Mouse (Mus musculus): ENCODE results near the gene Scd2. TPM values are rescaled to one million over a fixed set of nuclear protein-coding genes. Genes with fewer than 3 reads are reported as not detected.

Scd2 gene
- polyA plus RNA-seq, 1 experiment = 30.1 TPM

DNA sequence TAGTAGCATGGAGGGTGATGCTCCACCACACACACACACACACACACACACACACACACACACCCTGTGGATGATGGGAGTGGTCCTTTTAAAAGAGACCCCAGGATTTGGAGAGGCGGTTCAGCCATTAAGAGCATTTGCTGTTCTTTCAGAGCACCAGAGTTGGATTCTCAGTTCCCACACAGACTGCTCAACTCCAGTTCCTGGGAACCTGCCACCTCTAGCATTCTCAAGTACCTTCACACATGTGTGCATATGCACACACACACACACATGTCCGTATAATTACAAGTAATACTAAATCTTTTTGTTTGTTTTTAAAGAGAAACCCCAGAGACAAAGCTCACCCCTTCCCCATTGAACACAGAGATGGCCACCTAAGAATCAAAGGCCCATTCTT, 1.4 kb upstream of the Scd2 start:
- 0 out of 2 replicates have a peak, but pooled peaks cover under 1% of the 10 kb centered on the region for H3K36me3 ChIP-seq (ENCODE audit: control insufficient read depth, insufficient read depth, low read length)
- 80% methylated on average over 2 of the region's 2 CpGs for WGBS

DNA sequence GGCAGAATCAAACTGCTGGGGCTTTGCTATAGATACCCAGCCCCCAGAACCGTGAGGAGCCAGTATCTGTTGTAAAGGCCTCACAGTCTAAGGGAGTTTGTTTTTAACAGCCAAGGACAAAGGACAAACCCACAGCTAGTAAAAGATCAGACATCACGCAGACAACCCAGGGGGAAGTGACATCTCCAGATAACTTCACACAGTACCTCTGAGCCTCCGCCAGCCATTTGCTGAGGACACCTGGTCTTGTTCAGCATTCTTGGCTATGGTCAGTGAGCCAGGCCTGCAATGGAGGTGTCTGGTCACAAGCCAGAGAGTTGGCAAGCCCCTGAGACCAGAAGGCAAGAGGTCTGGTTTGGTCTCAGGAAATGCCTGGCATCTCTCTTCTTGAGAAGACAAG, 991 bp upstream of the Scd2 start:
- Histone ChIP-seq H3K36me3 (ENCODE audit: control insufficient read depth, insufficient read depth, low read length) (0 out of 2 replicates have a peak, but pooled peaks cover 2% of the 10 kb centered on the region), H3K4me3 (ENCODE audit: extremely low read depth, insufficient read depth, insufficient read length) (no peak overlapping the region), H3K27me3 (ENCODE audit: control insufficient read depth, insufficient read depth, low read length) (no peaks in the 10 kb centered on the region), H3K4me1 (ENCODE audit: control insufficient read depth, insufficient read depth, insufficient read length) (peaks cover 15% of the 10 kb centered on the region; the same call in 1 of the 2 replicates), H3K27ac (ENCODE audit: insufficient read depth, low read length) (peak overlapping the region; percentile 10; the same call in 1 of the 2 replicates)
- WGBS = 48% methylated on average over 3 of the region's 3 CpGs
- DNase-seq (ENCODE audit: low read depth in 1 of 2, low spot score in 2 of 2) = no peak
- TF ChIP-seq POLR2A (IDR thresholded peaks at IDR 0.05; ENCODE audit: low read depth, low read length) (no peak), CTCF (IDR thresholded peaks at IDR 0.05; ENCODE audit: extremely low read depth, insufficient read depth, insufficient read length, insufficient replicate concordance) (no peak)

More for the DNA sequence above, 1.4 kb upstream of the Scd2 start:
- no peaks in the 10 kb centered on the region for H3K27me3 ChIP-seq (ENCODE audit: control insufficient read depth, insufficient read depth, low read length)
- H3K4me3 ChIP-seq (ENCODE audit: extremely low read depth, insufficient read depth, insufficient read length) = no peak overlapping the region
- H3K27ac ChIP-seq (ENCODE audit: insufficient read depth, low read length) = 0 out of 2 replicates have a peak overlapping the region, but pooled peaks have one; percentile 10
- TF ChIP-seq POLR2A (IDR thresholded peaks at IDR 0.05; ENCODE audit: low read depth, low read length) = no peak
- TF ChIP-seq CTCF (IDR thresholded peaks at IDR 0.05; ENCODE audit: extremely low read depth, insufficient read depth, insufficient read length, insufficient replicate concordance) = no peak
- DNase-seq (ENCODE audit: low read depth in 1 of 2, low spot score in 2 of 2) = no peak
- peaks cover 13% of the 10 kb centered on the region; the same call in 1 of the 2 replicates for H3K4me1 ChIP-seq (ENCODE audit: control insufficient read depth, insufficient read depth, insufficient read length)

DNA sequence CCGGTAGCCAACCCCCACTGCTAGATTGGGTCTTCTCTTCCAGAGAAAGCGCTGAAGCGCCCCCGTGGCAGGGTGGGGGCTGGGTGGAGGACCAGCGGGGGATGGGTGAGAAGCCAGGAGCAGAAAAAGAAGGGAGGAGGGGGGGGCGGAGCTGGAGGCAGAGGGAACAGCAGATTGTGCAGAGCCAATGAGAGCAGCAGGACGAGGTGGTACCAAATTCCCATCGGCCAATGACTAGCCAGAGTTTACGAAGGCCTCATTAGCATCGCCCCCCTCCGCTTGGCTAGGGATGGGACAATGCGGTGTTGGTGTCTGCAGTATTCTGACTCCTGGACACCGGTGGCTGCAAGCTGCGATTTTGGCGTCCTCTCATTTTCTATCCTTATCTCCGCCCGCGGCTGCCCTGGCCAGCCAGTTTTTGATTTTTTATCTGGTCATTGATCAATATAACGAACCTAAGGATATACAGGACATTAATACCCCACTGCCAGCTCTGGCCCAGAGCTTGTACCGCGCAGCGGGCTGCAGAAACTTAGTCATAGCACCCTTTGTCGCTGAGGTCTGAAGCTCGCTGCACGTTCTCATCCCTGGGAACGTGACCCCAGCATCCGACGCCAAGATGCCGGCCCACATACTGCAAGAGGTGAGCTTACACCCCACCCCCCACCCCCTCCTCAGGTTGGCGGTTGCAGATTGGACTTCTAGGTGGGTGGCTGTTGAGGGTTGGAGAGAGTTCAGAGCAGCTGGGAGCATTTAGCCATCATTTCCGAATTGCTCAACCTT, 486 bp downstream of the Scd2 start:
- Histone ChIP-seq H3K36me3 (ENCODE audit: control insufficient read depth, insufficient read depth, low read length) (peaks cover 10% of the 10 kb centered on the region), H3K4me3 (ENCODE audit: extremely low read depth, insufficient read depth, insufficient read length) (peak overlapping the region; percentile 64), H3K4me1 (ENCODE audit: control insufficient read depth, insufficient read depth, insufficient read length) (peaks cover 15% of the 10 kb centered on the region; the same call in 1 of the 2 replicates), H3K27me3 (ENCODE audit: control insufficient read depth, insufficient read depth, low read length) (no peaks in the 10 kb centered on the region), H3K27ac (ENCODE audit: insufficient read depth, low read length) (peak overlapping the region; percentile 60)
- peak; percentile 59 to 75 for DNase-seq (ENCODE audit: low read depth in 1 of 2, low spot score in 2 of 2)
- no peak for TF ChIP-seq CTCF (IDR thresholded peaks at IDR 0.05; ENCODE audit: extremely low read depth, insufficient read depth, insufficient read length, insufficient replicate concordance)
- TF ChIP-seq POLR2A (IDR thresholded peaks at IDR 0.05; ENCODE audit: low read depth, low read length) = peak; percentile 77
- WGBS = under 1% methylated on average over 30 of the region's 31 CpGs

DNA sequence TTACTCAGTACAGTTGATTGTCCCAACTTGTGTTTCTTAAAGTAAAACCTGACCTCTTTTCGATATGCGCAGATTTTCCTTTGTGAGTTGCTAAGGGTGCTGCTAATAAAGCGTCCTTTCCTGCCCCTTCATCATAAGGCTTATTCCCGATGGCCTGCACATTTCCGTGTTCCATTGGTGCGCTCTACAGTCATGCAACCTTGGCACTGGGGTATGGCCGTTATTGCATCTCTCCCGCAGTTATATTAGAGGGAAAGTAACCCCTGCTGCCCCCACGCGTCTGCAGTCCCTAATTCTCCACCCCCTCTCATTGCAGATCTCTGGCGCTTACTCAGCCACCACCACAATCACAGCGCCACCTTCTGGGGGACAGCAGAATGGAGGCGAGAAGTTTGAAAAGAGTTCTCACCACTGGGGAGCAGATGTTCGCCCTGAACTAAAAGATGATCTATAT, 1.1 kb downstream of the Scd2 start:
- no peaks in the 10 kb centered on the region for H3K27me3 ChIP-seq (ENCODE audit: control insufficient read depth, insufficient read depth, low read length)
- peaks cover 15% of the 10 kb centered on the region; the same call in 1 of the 2 replicates for H3K4me1 ChIP-seq (ENCODE audit: control insufficient read depth, insufficient read depth, insufficient read length)
- peak overlapping the region; percentile 54 for H3K27ac ChIP-seq (ENCODE audit: insufficient read depth, low read length)
- H3K4me3 ChIP-seq (ENCODE audit: extremely low read depth, insufficient read depth, insufficient read length) = peak overlapping the region; percentile 64
- TF ChIP-seq POLR2A (IDR thresholded peaks at IDR 0.05; ENCODE audit: low read depth, low read length) (0 out of 2 replicates have a peak, but pooled peaks have one; percentile 33), CTCF (IDR thresholded peaks at IDR 0.05; ENCODE audit: extremely low read depth, insufficient read depth, insufficient read length, insufficient replicate concordance) (peak; percentile 89; the same call in 1 of the 2 replicates)
- H3K36me3 ChIP-seq (ENCODE audit: control insufficient read depth, insufficient read depth, low read length) = peaks cover 13% of the 10 kb centered on the region
- DNase-seq (ENCODE audit: low read depth in 1 of 2, low spot score in 2 of 2) = peak; percentile 79 to 92
- under 1% methylated on average over 14 of the region's 14 CpGs for WGBS

DNA sequence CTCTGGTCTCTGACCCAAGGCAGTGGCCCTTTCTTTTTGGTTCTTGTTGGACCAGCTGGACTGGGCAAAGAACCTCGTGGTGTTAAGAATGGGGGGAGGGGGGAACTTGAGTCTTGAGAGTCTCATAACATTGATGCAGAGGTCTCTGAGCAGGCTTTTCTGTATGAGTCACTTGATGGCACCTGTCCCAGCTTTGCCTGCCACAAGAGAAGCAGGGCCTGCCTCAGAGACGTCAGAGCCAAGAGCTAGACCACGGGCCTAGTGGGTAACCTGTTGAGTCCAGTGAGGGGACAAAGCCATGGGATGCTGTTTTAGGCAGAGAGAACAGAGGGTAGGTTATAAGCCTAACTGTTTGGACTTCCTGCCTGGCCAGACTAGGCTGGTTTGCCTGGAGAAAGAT, 1.8 kb downstream of the Scd2 start:
- 7% methylated on average over 3 of the region's 3 CpGs for WGBS
- Histone ChIP-seq H3K4me1 (ENCODE audit: control insufficient read depth, insufficient read depth, insufficient read length) (peaks cover 15% of the 10 kb centered on the region; the same call in 1 of the 2 replicates), H3K27ac (ENCODE audit: insufficient read depth, low read length) (peak overlapping the region; percentile 14; the same call in 1 of the 2 replicates), H3K27me3 (ENCODE audit: control insufficient read depth, insufficient read depth, low read length) (no peaks in the 10 kb centered on the region), H3K4me3 (ENCODE audit: extremely low read depth, insufficient read depth, insufficient read length) (peak overlapping the region; percentile 64; the same call in 1 of the 2 replicates), H3K36me3 (ENCODE audit: control insufficient read depth, insufficient read depth, low read length) (peaks cover 16% of the 10 kb centered on the region)
- DNase-seq (ENCODE audit: low read depth in 1 of 2, low spot score in 2 of 2) = peak in 1 of 2 experiments; percentile 5
- TF ChIP-seq POLR2A (IDR thresholded peaks at IDR 0.05; ENCODE audit: low read depth, low read length) = no peak
- TF ChIP-seq CTCF (IDR thresholded peaks at IDR 0.05; ENCODE audit: extremely low read depth, insufficient read depth, insufficient read length, insufficient replicate concordance) = no peak

DNA sequence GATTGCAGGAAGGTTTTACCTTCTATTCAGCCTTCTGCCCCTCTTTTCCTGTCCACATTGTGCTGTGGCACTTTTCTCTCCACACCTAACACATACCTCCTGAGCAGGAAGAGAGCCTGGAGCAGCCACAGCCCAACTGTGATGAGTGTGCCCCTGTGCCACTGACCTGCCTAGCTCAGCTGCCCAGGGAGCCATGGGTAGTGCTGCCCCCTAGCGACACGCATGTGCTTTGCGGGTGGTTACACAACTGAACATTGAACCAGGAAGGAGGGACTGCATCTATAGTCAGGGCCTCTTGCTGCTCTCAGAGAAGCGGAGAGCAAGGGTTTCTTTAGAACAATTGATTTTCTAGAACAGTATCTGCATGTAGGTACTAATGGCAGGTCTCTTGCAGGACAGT, 2.3 kb downstream of the Scd2 start:
- WGBS = 4% methylated on average over 4 of the region's 4 CpGs
- TF ChIP-seq CTCF (IDR thresholded peaks at IDR 0.05; ENCODE audit: extremely low read depth, insufficient read depth, insufficient read length, insufficient replicate concordance) (peak; percentile 97; the same call in 1 of the 2 replicates), POLR2A (IDR thresholded peaks at IDR 0.05; ENCODE audit: low read depth, low read length) (no peak)
- DNase-seq (ENCODE audit: low read depth in 1 of 2, low spot score in 2 of 2) = peak; percentile 73 to 88
- H3K36me3 ChIP-seq (ENCODE audit: control insufficient read depth, insufficient read depth, low read length) = peaks cover 16% of the 10 kb centered on the region
- no peak overlapping the region for H3K27ac ChIP-seq (ENCODE audit: insufficient read depth, low read length)
- H3K4me1 ChIP-seq (ENCODE audit: control insufficient read depth, insufficient read depth, insufficient read length) = peaks cover 15% of the 10 kb centered on the region; the same call in 1 of the 2 replicates
- H3K4me3 ChIP-seq (ENCODE audit: extremely low read depth, insufficient read depth, insufficient read length) = no peak overlapping the region
- no peaks in the 10 kb centered on the region for H3K27me3 ChIP-seq (ENCODE audit: control insufficient read depth, insufficient read depth, low read length)

Measured in spleen, adult 2 months (tissue).